Mouse (Mus musculus) cortical plate, adult 2 months (tissue): Measurements from ENCODE around the gene Strn3. TPM values are rescaled to one million over a fixed set of nuclear protein-coding genes. Genes with fewer than 3 reads are reported as not detected.

Experiments
- H3K27ac ChIP-seq: fragments of 200-500 bp; 2 replicates; pipeline ENCODE4 v1.5.1; 2012; ENCODE audit warnings: low read length, control low read depth, inconsistent platforms; ENCODE audit not compliant: insufficient read depth
- H3K4me1 ChIP-seq: fragments of 200-500 bp; 2 replicates; pipeline ENCODE4 v1.6.1; 2011; ENCODE audit warnings: low read length; ENCODE audit not compliant: control insufficient read depth, insufficient read depth
- H3K4me3 ChIP-seq: fragments of 200-500 bp; 2 replicates; pipeline ENCODE4 v1.5.1; 2011; ENCODE audit warnings: mild to moderate bottlenecking, low read length, control low read depth; ENCODE audit not compliant: insufficient read depth
- CTCF ChIP-seq: fragments of 200-500 bp; IDR thresholded peaks from 2 replicates; pipeline ENCODE4 v1.5.1; 2011; ENCODE audit warnings: mild to moderate bottlenecking, control low read depth, low read length; ENCODE audit not compliant: insufficient read depth; ENCODE audit errors: extremely low read depth
- POLR2A ChIP-seq: fragments of 200-500 bp; IDR thresholded peaks from 2 replicates; pipeline ENCODE4 v1.6.1; 2011; ENCODE audit warnings: mild to moderate bottlenecking, low read length, control low read depth; ENCODE audit not compliant: insufficient read depth; ENCODE audit errors: extremely low read depth
- polyA plus RNA-seq: library from polyadenylated mRNA; depleted of rRNA; stranded (reverse); fragments of >200 nt; gene quantifications from 2 replicates; pipeline ENCODE4 v1.2.3, GENCODE M21; 2012

Gene Strn3
- polyA plus RNA-seq, 1 experiment: 56.0 TPM

DNA sequence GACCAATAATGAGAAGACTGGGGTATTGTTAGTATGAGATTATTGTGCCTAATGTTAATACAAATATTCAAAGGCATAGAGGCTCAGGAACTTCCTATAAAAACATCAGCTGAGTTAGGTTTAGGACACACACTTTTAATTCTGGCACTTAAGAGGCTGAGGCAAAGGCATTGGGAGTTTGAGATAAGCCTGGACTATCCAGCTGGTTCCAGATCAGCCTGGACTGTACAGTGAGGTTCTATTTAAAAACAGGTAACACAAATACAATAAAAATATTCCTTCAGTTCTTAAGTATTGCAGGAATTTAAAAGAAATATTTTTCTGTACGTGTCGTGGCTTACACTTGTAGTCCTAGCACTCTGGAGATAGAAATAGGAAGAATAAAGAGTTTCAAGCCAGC, 55.4 kb downstream of the Strn3 start:
- Histone ChIP-seq H3K27ac (no peak overlapping the region), H3K4me3 (no peak overlapping the region), H3K4me1 (no peaks in the 10 kb centered on the region; the same call in 1 of the 2 replicates)
- TF ChIP-seq CTCF (no peak), POLR2A (no peak)

DNA sequence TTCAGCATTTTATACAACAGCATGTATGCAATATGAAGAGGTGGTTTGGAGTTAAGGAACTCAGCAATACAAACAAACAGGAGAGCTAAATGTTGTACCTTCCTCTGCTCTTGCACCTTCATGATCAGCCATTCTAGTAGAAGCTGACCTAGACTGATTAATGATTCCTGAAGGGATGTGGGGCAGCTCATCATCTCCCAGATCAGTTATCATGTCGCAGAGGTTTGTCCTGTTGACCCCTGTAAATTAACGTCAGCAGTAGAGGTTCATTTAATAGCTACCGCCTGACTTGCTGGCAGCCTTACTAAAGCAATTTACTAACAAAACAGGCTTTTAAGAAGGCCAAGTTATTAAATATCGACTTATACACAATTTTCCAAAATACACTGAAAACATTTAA, 58.2 kb downstream of the Strn3 start:
- Histone ChIP-seq H3K27ac (no peak overlapping the region), H3K4me3 (no peak overlapping the region), H3K4me1 (no peaks in the 10 kb centered on the region)
- no peak for TF ChIP-seq CTCF
- TF ChIP-seq POLR2A: no peak

DNA sequence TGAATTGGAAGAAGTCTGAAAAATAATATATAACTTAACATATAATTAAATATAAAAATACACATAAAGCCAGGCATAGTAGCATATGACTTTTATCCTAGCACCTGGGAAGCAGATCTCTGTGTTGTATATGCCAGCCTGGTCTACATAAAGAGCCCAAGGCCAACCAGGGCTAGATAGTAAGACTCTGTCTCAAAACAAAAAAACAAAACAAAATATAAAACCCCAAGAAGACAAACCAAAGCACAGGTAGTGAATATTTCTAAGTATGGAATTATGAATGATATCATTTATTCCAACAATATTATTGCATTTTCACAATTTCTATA, 68.4 kb downstream of the Strn3 start:
- Histone ChIP-seq H3K4me1 (no peaks in the 10 kb centered on the region), H3K4me3 (no peak overlapping the region), H3K27ac (no peak overlapping the region)
- TF ChIP-seq CTCF: no peak
- no peak for TF ChIP-seq POLR2A

DNA sequence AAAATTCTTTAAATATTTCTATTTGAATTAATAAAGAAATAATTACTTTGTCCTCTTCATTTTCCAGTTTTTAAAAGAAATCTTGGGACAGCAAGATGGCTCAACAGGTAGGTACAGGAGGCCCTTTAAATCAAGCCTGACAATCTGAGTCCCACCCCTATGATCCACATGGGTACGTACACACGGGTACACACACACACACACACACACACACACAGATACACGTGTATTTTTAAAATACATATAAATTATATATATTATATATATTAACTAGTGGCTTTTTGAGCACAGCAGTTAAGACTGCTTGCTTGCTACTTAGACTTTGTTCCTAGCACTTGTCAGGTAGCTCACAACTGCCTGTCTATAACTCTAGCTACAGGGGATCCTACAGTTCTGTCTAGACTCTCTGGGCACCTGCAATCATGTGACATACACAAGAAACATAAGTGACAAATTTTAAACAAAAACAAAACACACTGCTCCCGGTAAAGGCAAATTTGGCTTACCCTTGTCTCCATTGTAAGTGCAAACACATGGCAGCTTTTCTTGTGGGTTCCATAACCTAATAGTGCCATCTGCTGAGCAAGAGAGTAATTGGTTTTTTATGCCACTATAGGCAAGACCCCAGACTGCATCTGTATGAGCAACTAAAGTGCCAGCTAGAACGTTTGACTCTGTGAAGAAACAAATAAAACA, 68.9 kb downstream of the Strn3 start:
- no peak overlapping the region for H3K27ac ChIP-seq
- 0 out of 2 replicates have a peak, but pooled peaks have one; percentile 16 for TF ChIP-seq CTCF
- TF ChIP-seq POLR2A: no peak
- H3K4me3 ChIP-seq: no peak overlapping the region
- H3K4me1 ChIP-seq: no peaks in the 10 kb centered on the region

DNA sequence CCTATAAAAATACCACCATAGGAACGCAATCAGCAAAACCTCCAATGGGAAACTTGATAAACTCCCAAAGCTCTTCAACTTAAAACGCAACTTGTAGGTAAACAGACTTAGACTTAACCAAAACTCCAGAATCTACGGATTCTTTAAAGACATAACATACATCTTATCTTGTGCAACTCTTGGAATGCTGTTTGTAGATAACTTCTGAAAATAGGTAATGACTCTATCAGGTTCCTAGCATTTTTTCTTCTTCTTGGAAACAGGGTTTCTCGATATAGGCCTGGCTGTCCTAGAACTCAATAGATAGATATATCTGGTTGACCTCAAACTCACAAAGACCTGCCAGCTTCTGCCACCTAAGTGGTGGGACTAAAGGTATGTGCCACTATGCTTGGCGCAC, 70.5 kb downstream of the Strn3 start:
- TF ChIP-seq CTCF (no peak), POLR2A (no peak)
- no peaks in the 10 kb centered on the region for H3K4me1 ChIP-seq
- no peak overlapping the region for H3K27ac ChIP-seq
- H3K4me3 ChIP-seq: no peak overlapping the region

DNA sequence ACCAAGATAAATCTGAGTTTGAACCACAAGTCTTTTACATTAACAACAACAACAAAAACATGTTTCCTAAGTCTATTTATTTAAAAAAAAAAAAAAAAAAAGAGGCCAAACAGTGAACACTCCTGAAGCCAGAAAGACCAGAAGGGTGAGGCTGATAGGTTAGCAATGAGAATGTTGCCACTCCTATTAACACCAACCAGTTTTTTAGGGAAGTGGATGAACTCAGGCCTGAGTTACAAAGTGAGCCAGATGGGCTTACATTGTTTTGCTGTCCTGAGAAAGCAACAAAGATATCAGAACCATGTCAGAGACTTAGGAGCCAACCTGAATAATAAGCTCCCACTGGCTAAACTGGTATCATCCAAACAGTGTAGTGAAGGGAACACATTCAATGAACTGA, 71.1 kb downstream of the Strn3 start:
- Histone ChIP-seq H3K27ac (no peak overlapping the region), H3K4me3 (no peak overlapping the region), H3K4me1 (no peaks in the 10 kb centered on the region)
- TF ChIP-seq POLR2A: no peak
- no peak for TF ChIP-seq CTCF

GRCm38 (mm10) chr12:51612361-51612760, 79.3 kb downstream of the Strn3 start:
- Histone ChIP-seq H3K4me3 (no peak overlapping the region), H3K4me1 (no peaks in the 10 kb centered on the region), H3K27ac (no peak overlapping the region)
- TF ChIP-seq CTCF (no peak), POLR2A (no peak)

DNA sequence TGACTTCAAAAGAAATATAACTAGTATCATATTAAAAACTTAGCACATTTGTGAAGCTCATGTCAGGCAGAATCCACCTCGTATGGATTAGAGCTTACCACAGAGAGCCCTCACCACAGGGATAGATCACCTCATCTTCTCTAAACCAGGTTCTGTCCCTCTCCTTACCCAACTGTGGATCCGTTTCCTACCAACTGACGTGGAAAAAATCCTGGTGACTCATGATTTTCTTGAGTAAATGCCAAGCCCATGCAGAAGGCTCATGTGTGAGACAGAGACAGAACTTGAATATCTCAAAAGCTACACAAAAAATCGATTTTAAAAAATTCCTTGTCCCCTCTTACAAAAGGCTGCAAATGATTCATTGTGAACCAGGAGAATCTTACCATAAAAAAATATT, 85.6 kb downstream of the Strn3 start:
- H3K27ac ChIP-seq: no peak overlapping the region
- H3K4me3 ChIP-seq: no peak overlapping the region
- TF ChIP-seq CTCF: no peak
- TF ChIP-seq POLR2A: no peak
- no peaks in the 10 kb centered on the region; the same call in 1 of the 2 replicates for H3K4me1 ChIP-seq

DNA sequence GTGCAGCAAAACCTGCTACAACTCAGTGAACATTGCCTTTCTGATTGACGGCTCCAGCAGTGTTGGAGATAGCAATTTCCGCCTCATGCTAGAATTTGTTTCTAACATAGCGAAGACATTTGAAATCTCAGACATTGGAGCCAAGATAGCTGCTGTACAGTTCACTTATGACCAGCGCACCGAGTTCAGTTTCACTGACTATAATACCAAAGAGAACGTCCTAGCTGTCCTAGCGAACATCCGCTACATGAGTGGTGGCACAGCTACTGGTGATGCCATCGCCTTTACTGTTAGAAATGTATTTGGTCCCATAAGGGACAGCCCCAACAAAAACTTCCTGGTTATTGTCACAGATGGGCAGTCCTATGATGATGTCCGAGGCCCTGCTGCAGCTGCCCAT, 88.4 kb downstream of the Strn3 start:
- Histone ChIP-seq H3K27ac (no peak overlapping the region), H3K4me1 (no peaks in the 10 kb centered on the region; the same call in 1 of the 2 replicates), H3K4me3 (no peak overlapping the region)
- no peak for TF ChIP-seq CTCF
- no peak for TF ChIP-seq POLR2A

- H3K4me1 ChIP-seq: no peaks in the 10 kb centered on the region
- H3K27ac ChIP-seq: no peak overlapping the region
- TF ChIP-seq POLR2A (no peak), CTCF (no peak)
- peak overlapping the region; percentile 77 for H3K4me3 ChIP-seq
These were observed 97.6 kb downstream of the Strn3 start for GRCm38 (mm10) chr12:51594030-51594470.
